Mouse (Mus musculus) duodenum, adult 2 months (tissue): Measurements from ENCODE around the gene Kcnrg. TPM values are rescaled to one million over a fixed set of nuclear protein-coding genes. Genes with fewer than 3 reads are reported as not detected.

ENCODE experiments used
- polyA plus RNA-seq: library from polyadenylated mRNA; depleted of rRNA; stranded (reverse); fragments of >200 nt; gene quantifications from 2 replicates; pipeline ENCODE4 v1.2.3, GENCODE M21; 2012; ENCODE audit warnings: low replicate concordance; rRNA removed

Kcnrg gene
- polyA plus RNA-seq: not detected in 2 replicates

GRCm38 (mm10) chr14:61607157-61607556, at the start of gene Kcnrg:
Kcnrg (plus strand) TSS chr14:61607457.

GRCm38 (mm10) chr14:61597968-61598367, 9.3 kb upstream of the Kcnrg start, which contains the start of gene Trim13:
Trim13 (plus strand) TSS chr14:61598247.

Other genes with a start within 250 kb of the Kcnrg start
- 2.1 and 2.7 TPM in 2 replicates for gene Ebpl, start 247.0 kb upstream of the Kcnrg start, polyA plus RNA-seq
- 0.46 and 0.63 TPM in 2 replicates for gene Kpna3, start 167.6 kb upstream of the Kcnrg start, polyA plus RNA-seq
- gene Spryd7, start 50.6 kb upstream of the Kcnrg start, polyA plus RNA-seq: 19.0 and 33.4 TPM in 2 replicates
- gene Trim13, start 9.2 kb upstream of the Kcnrg start, polyA plus RNA-seq: 0.33 and 0.40 TPM in 2 replicates